In the genomic region with DNA sequence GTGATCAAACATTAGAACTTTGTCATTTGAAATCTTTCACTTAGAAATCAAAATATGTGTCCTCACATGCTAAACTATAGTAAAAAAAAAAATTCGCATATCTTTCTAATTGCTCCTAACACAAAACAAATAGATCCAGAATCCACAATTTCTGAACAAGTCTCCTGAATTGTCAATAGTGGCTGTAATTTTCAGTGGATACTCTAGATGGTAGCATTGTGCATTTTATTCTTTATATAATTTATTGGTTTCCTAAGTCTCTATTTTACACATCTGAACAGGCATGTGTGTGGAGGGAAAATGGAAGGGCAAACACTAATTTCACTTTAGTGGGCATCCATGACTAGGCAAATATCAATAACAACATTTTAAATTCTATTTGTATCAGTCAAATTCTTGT, we compare ENCODE assay signal across 15 mouse cellular contexts.
A peak's percentile ranks its signal among the peaks of the same experiment; 100 is the strongest.
DNase-seq lines count a peak whose midpoint lies in the region; ATAC-seq and TF ChIP-seq lines count a peak whose summit lies in the region.
"Had no signal": no experiment of that assay in that cellular context is flagged by ENCODE, and none has a peak within 500 bp of the region (broad histone marks: within the 10 kb centered on the region; RNA-seq: fewer than 3 reads in every experiment).

No protein-coding gene starts in this region.

- 24% methylated on average over 1 of the region's 1 CpGs for WGBS in kidney, postnatal 0 days
- WGBS in midbrain, postnatal 0 days = 18% methylated on average over 1 of the region's 1 CpGs
- WGBS in midbrain, embryonic 16.5 days = 21% methylated on average over 1 of the region's 1 CpGs

- ATAC-seq in kidney, postnatal 0 days (replicated peaks; ENCODE audit: low FRiP score, low read depth) = no peak
- no peak for ATAC-seq in midbrain, postnatal 0 days (ENCODE audit: low FRiP score)
- no peak for ATAC-seq in midbrain, embryonic 16.5 days
- ATAC-seq: hindbrain, embryonic 16.5 days had no signal

- H3K4me3 ChIP-seq in kidney, postnatal 0 days (replicated peaks; ENCODE audit: low read depth, low read length) = no peak overlapping the region
- no peak overlapping the region for H3K4me3 ChIP-seq in midbrain, postnatal 0 days (ENCODE audit: low read depth, low read length)
- H3K4me3 ChIP-seq in midbrain, embryonic 16.5 days (ENCODE audit: low read depth, low read length) = no peak overlapping the region
- H3K4me3 ChIP-seq: embryonic facial prominence, embryonic 15.5 days; heart, embryonic 12.5 days; limb, embryonic 13.5 days; neural tube, embryonic 13.5 days had no signal

- H3K27ac ChIP-seq in kidney, postnatal 0 days = no peak overlapping the region
- H3K27ac ChIP-seq in midbrain, postnatal 0 days (ENCODE audit: low read depth, low read length) = no peak overlapping the region
- H3K27ac ChIP-seq in midbrain, embryonic 16.5 days (ENCODE audit: low read length) = no peak overlapping the region
- H3K27ac ChIP-seq: embryonic facial prominence, embryonic 15.5 days; limb, embryonic 13.5 days; neural tube, embryonic 13.5 days had no signal

- H3K4me1 ChIP-seq in kidney, postnatal 0 days (replicated peaks; ENCODE audit: insufficient read depth, low read length) = no peaks in the 10 kb centered on the region
- H3K4me1 ChIP-seq in midbrain, postnatal 0 days (ENCODE audit: insufficient read depth, low read length) = no peaks in the 10 kb centered on the region
- H3K4me1 ChIP-seq in midbrain, embryonic 16.5 days (ENCODE audit: control insufficient read depth, insufficient read depth, low read length) = no peaks in the 10 kb centered on the region
- H3K4me1 ChIP-seq: embryonic facial prominence, embryonic 15.5 days; heart, embryonic 12.5 days; limb, embryonic 13.5 days; neural tube, embryonic 13.5 days had no signal

- H3K27me3 ChIP-seq in kidney, postnatal 0 days (ENCODE audit: insufficient read depth, low read length) = no peaks in the 10 kb centered on the region
- no peaks in the 10 kb centered on the region for H3K27me3 ChIP-seq in midbrain, postnatal 0 days (ENCODE audit: insufficient read depth, low read length)
- no peaks in the 10 kb centered on the region for H3K27me3 ChIP-seq in midbrain, embryonic 16.5 days (ENCODE audit: control insufficient read depth, insufficient read depth, low read depth, low read length)
- H3K27me3 ChIP-seq: embryonic facial prominence, embryonic 15.5 days; heart, embryonic 12.5 days; limb, embryonic 13.5 days; neural tube, embryonic 13.5 days had no signal

- peak; percentile 1 for DNase-seq in embryo, embryonic 11 days
- DNase-seq in embryo, embryonic 9.5 days (ENCODE audit: extremely low spot score) = no peak
- peak; percentile 18 for DNase-seq in kidney, postnatal 0 days (ENCODE audit: low spot score)
- DNase-seq in kidney, postnatal 36 days = no peak
- peak; percentile 21 for DNase-seq in midbrain, postnatal 0 days (ENCODE audit: low spot score)
- no peak for DNase-seq in adrenal gland, adult 8-10 months
- DNase-seq in urinary bladder, postnatal 36 days (ENCODE audit: low spot score in 2 of 2) = no peak
- DNase-seq: adrenal gland, postnatal 25 days; cerebellum, adult 18-20 months had no signal

- no peaks in the 10 kb centered on the region for H3K36me3 ChIP-seq in kidney, postnatal 0 days (ENCODE audit: insufficient read depth, low read length)
- H3K36me3 ChIP-seq in midbrain, postnatal 0 days (ENCODE audit: insufficient read depth, low read length) = no peaks in the 10 kb centered on the region
- no peaks in the 10 kb centered on the region for H3K36me3 ChIP-seq in midbrain, embryonic 16.5 days (ENCODE audit: control insufficient read depth, insufficient read depth, low read length)
- H3K36me3 ChIP-seq: embryonic facial prominence, embryonic 15.5 days; heart, embryonic 12.5 days; limb, embryonic 13.5 days; neural tube, embryonic 13.5 days had no signal

- H3K4me2 ChIP-seq in kidney, postnatal 0 days (ENCODE audit: low read length) = no peak overlapping the region
- H3K4me2 ChIP-seq in midbrain, postnatal 0 days (ENCODE audit: low read depth, low read length, poor library complexity, severe bottlenecking) = no peak overlapping the region
- H3K4me2 ChIP-seq in midbrain, embryonic 16.5 days (ENCODE audit: low read length) = no peak overlapping the region
- H3K4me2 ChIP-seq: embryonic facial prominence, embryonic 15.5 days; heart, embryonic 12.5 days; limb, embryonic 13.5 days; neural tube, embryonic 13.5 days had no signal

- no peak overlapping the region for H3K9ac ChIP-seq in kidney, postnatal 0 days (ENCODE audit: low read depth, low read length)
- no peak overlapping the region for H3K9ac ChIP-seq in midbrain, postnatal 0 days (replicated peaks; ENCODE audit: low read length, poor library complexity, severe bottlenecking)
- no peak overlapping the region for H3K9ac ChIP-seq in midbrain, embryonic 16.5 days (ENCODE audit: low read depth, low read length)
- H3K9ac ChIP-seq: embryonic facial prominence, embryonic 15.5 days; heart, embryonic 12.5 days; limb, embryonic 13.5 days; neural tube, embryonic 13.5 days had no signal

- peak; percentile 53 for TF ChIP-seq CTCF in kidney, postnatal 0 days (IDR thresholded peaks at IDR 0.05; ENCODE audit: low read depth)
- peak; percentile 58 for TF ChIP-seq CTCF in midbrain, postnatal 0 days (IDR thresholded peaks at IDR 0.05)

- no peaks in the 10 kb centered on the region for H3K9me3 ChIP-seq in kidney, postnatal 0 days (replicated peaks; ENCODE audit: low read length)
- no peaks in the 10 kb centered on the region for H3K9me3 ChIP-seq in midbrain, postnatal 0 days (ENCODE audit: low read length)
- H3K9me3 ChIP-seq in midbrain, embryonic 16.5 days (replicated peaks; ENCODE audit: control insufficient read depth, low read length, poor library complexity, severe bottlenecking) = no peaks in the 10 kb centered on the region
- H3K9me3 ChIP-seq: embryonic facial prominence, embryonic 15.5 days; heart, embryonic 12.5 days; limb, embryonic 13.5 days; neural tube, embryonic 13.5 days had no signal

Comparison
In these comparisons a context has a peak if more than half of its experiments do, and no peak if none do; other contexts are left out.
1. DNase-seq: peak in embryo, embryonic 11 days (single experiment), kidney, postnatal 0 days (single experiment) and midbrain, postnatal 0 days (single experiment); none in embryo, embryonic 9.5 days (single experiment), kidney, postnatal 36 days (0 of 2), adrenal gland, adult 8-10 months (single experiment) and urinary bladder, postnatal 36 days (0 of 2).